15 mouse cellular contexts compared by ENCODE assay signal in the genomic region with DNA sequence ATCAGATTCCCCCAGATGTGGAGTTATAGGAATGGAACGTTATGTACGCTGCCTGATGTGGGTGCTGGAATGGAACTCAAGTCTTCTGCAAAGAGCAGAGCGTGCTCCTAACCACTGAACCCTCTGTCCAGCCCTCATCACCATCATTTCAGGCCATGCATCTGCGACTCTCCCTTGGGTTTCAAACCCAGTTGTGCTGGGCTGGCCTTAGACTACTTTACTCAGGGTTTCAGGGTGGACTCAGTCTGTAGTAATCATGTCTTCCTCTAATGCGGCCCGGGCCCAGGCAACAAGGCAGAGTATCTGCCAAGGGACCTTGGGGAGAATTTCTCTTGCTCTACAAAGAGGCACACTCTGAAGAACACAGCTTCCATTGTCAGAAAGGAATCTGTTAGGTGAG.
A peak's percentile ranks its signal among the peaks of the same experiment; 100 is the strongest.
DNase-seq lines count a peak whose midpoint lies in the region.
"Had no signal": no experiment of that assay in that cellular context is flagged by ENCODE, and none has a peak within 500 bp of the region (broad histone marks: within the 10 kb centered on the region; RNA-seq: fewer than 3 reads in every experiment).

No protein-coding gene starts in this region.

- WGBS in macrophage (ENCODE audit: missing documents), result 94% methylated on average over 6 of the region's 6 CpGs

- no peaks in the 10 kb centered on the region for H3K79me2 ChIP-seq in macrophage (ENCODE audit: inconsistent target)

- DNase-seq in heart, adult 11 months, result peak; percentile 68
- no peak for DNase-seq in heart, postnatal 4 days
- no peak for DNase-seq in natural killer cell, adult 2 months (ENCODE audit: low spot score in 2 of 2)
- DNase-seq: adrenal gland, adult 2 months; adrenal gland, adult 8-10 months; adrenal gland, postnatal 10 days; adrenal gland, postnatal 14 days; adrenal gland, postnatal 25 days; adrenal gland, postnatal 36 days; B cell, adult 2 months; cerebellum, adult 11 months; cerebellum, adult 11-12 months; cerebellum, adult 18-20 months had no signal

- peak overlapping the region; percentile 82; the same call in 1 of the 2 replicates for H3K27ac ChIP-seq in macrophage

- H3K4me3 ChIP-seq in macrophage (ENCODE audit: inconsistent target), result no peak overlapping the region

- no peaks in the 10 kb centered on the region for H3K36me3 ChIP-seq in macrophage (ENCODE audit: inconsistent target)
- H3K36me3 ChIP-seq: G1E had no signal
